Mouse (Mus musculus) CD4-positive helper T cell, adult 2 months (primary cell): ENCODE measurements around the gene Prn.

Experiments used
- DNase-seq: peaks from one replicate; pipeline ENCODE4 v3.0.0-alpha.2; 2012; ENCODE audit warnings: low read depth, missing footprints, low spot score

Prn gene

GRCm38 (mm10) chr2:131906846-131907245 is 2.9 kb upstream of the Prn start:
- no peak for DNase-seq

- DNase-seq = no peak
Measured at GRCm38 (mm10) chr2:131907311-131907710, 2.4 kb upstream of the Prn start.

GRCm38 (mm10) chr2:131908351-131908861 is 1.4 kb upstream of the Prn start:
- DNase-seq = no peak

- DNase-seq = no peak
Measured at GRCm38 (mm10) chr2:131908906-131909305, 851 bp upstream of the Prn start.

GRCm38 (mm10) chr2:131910847-131911246 is 1.1 kb downstream of the Prn start:
- DNase-seq = no peak

- no peak for DNase-seq
Measured at GRCm38 (mm10) chr2:131911341-131911740, 1.6 kb downstream of the Prn start.

GRCm38 (mm10) chr2:131912526-131913258 is 2.9 kb downstream of the Prn start:
- DNase-seq = no peak

GRCm38 (mm10) chr2:131932275-131932902 is 22.6 kb downstream of the Prn start:
- no peak for DNase-seq

- no peak for DNase-seq
Measured at GRCm38 (mm10) chr2:131933013-131933412, 23.3 kb downstream of the Prn start.

GRCm38 (mm10) chr2:131933598-131933997 is 23.8 kb downstream of the Prn start:
- no peak for DNase-seq

- no peak for DNase-seq
Measured at GRCm38 (mm10) chr2:131934243-131934642, 24.5 kb downstream of the Prn start.

- no peak for DNase-seq
Measured at GRCm38 (mm10) chr2:131935390-131936105, 25.8 kb downstream of the Prn start.

- DNase-seq = no peak
Measured at GRCm38 (mm10) chr2:131936410-131936809, 26.7 kb downstream of the Prn start.

GRCm38 (mm10) chr2:131939404-131940111 is 29.8 kb downstream of the Prn start:
- DNase-seq = peak; percentile 60

GRCm38 (mm10) chr2:131940506-131940905 is 30.7 kb downstream of the Prn start:
- DNase-seq = no peak

GRCm38 (mm10) chr2:131941501-131941900 is 31.7 kb downstream of the Prn start:
- DNase-seq = no peak

- DNase-seq = no peak
Measured at GRCm38 (mm10) chr2:131944370-131944769, 34.6 kb downstream of the Prn start.

GRCm38 (mm10) chr2:131945225-131945624 is 35.5 kb downstream of the Prn start:
- no peak for DNase-seq

GRCm38 (mm10) chr2:131945765-131946164 is 36.0 kb downstream of the Prn start:
- no peak for DNase-seq

GRCm38 (mm10) chr2:131946351-131946750 is 36.6 kb downstream of the Prn start:
- DNase-seq = no peak

GRCm38 (mm10) chr2:131948156-131948555 is 38.4 kb downstream of the Prn start:
- no peak for DNase-seq
